In genomic region chr16:29173201-29173600, GRCm38 (mm10) we compare ENCODE assay signal across 20 mouse cellular contexts. TPM values are rescaled to one million over a fixed set of nuclear protein-coding genes. Genes with fewer than 3 reads are reported as not detected.
DNase-seq lines count a peak whose midpoint lies in the region; ATAC-seq and TF ChIP-seq lines count a peak whose summit lies in the region.
"Had no signal": no experiment of that assay in that cellular context is flagged by ENCODE, and none has a peak within 500 bp of the region (broad histone marks: within the 10 kb centered on the region; RNA-seq: fewer than 3 reads in every experiment).

No protein-coding gene starts in this region.

- H3K4me1 ChIP-seq in lung, postnatal 0 days (ENCODE audit: insufficient read depth, low read depth, low read length) = no peaks in the 10 kb centered on the region
- H3K4me1 ChIP-seq: embryonic facial prominence, embryonic 15.5 days; forebrain, embryonic 13.5 days; heart, embryonic 10.5 days had no signal

- no peak overlapping the region for H3K4me2 ChIP-seq in lung, postnatal 0 days (replicated peaks; ENCODE audit: low read depth, low read length)
- H3K4me2 ChIP-seq: embryonic facial prominence, embryonic 15.5 days; forebrain, embryonic 13.5 days; hindbrain, embryonic 12.5 days had no signal

- peak; percentile 33 to 38 for DNase-seq in lung, adult 18-20 months
- no peak for DNase-seq in lung, postnatal 0 days (ENCODE audit: low spot score)
- DNase-seq in urinary bladder, postnatal 14 days (ENCODE audit: low spot score) = peak; percentile 15
- DNase-seq in urinary bladder, adult 18-20 months (ENCODE audit: low spot score in 2 of 2) = no peak
- peak; percentile 4 to 47 for DNase-seq in adrenal gland, postnatal 36 days
- no peak for DNase-seq in layer of hippocampus, adult 9-11 months
- DNase-seq in embryo, embryonic 9.5 days (ENCODE audit: extremely low spot score) = no peak
- DNase-seq: cerebellum, adult 2 months; cerebellum, postnatal 10 days; forebrain, postnatal 0 days; gastrocnemius, postnatal 25 days; heart, adult 11 months; heart, postnatal 10 days; heart, postnatal 4 days; kidney, adult 11 months had no signal

- H3K4me3 ChIP-seq in lung, postnatal 0 days (ENCODE audit: low read depth, low read length) = no peak overlapping the region
- H3K4me3 ChIP-seq: embryonic facial prominence, embryonic 15.5 days; forebrain, embryonic 13.5 days; heart, embryonic 10.5 days; hindbrain, embryonic 12.5 days had no signal

- H3K27ac ChIP-seq in lung, postnatal 0 days (ENCODE audit: low read length) = no peak overlapping the region
- H3K27ac ChIP-seq: embryonic facial prominence, embryonic 15.5 days; forebrain, embryonic 13.5 days; heart, embryonic 10.5 days; hindbrain, embryonic 12.5 days; hindbrain, postnatal 0 days had no signal

- TF ChIP-seq EP300 in lung, postnatal 0 days (IDR thresholded peaks at IDR 0.05) = no peak

- no peaks in the 10 kb centered on the region for H3K27me3 ChIP-seq in lung, postnatal 0 days (replicated peaks; ENCODE audit: insufficient read depth, low read length)
- H3K27me3 ChIP-seq: embryonic facial prominence, embryonic 15.5 days; forebrain, embryonic 13.5 days; hindbrain, embryonic 12.5 days had no signal

- no peak overlapping the region for H3K9ac ChIP-seq in lung, postnatal 0 days (replicated peaks; ENCODE audit: low read depth)
- H3K9ac ChIP-seq: embryonic facial prominence, embryonic 15.5 days; forebrain, embryonic 13.5 days; forebrain, postnatal 0 days; hindbrain, embryonic 12.5 days had no signal

- TF ChIP-seq CTCF in lung, postnatal 0 days (IDR thresholded peaks at IDR 0.05) = no peak

- ATAC-seq in lung, postnatal 0 days = no peak
- ATAC-seq: forebrain, embryonic 13.5 days; forebrain, postnatal 0 days; hindbrain, postnatal 0 days had no signal

- 83% methylated on average over 2 of the region's 2 CpGs for WGBS in lung, postnatal 0 days

- H3K36me3 ChIP-seq in lung, postnatal 0 days (ENCODE audit: insufficient read depth, low read length) = no peaks in the 10 kb centered on the region
- H3K36me3 ChIP-seq: embryonic facial prominence, embryonic 15.5 days; heart, embryonic 10.5 days; hindbrain, embryonic 12.5 days had no signal

- no peaks in the 10 kb centered on the region for H3K9me3 ChIP-seq in lung, postnatal 0 days (ENCODE audit: low read length)
- H3K9me3 ChIP-seq: embryonic facial prominence, embryonic 15.5 days; forebrain, embryonic 13.5 days; heart, embryonic 10.5 days; hindbrain, embryonic 12.5 days had no signal

RNA-seq across cellular contexts. Expression of gene Hrasls, which starts 36.3 kb away (rescaled TPM):
- 0.14 and 0.21 TPM in 2 replicates for polyA plus RNA-seq in lung, postnatal 0 days (2015; fragmentation: Nextera tagmentation; extraction: Ambion mirVana)
- 1 to 10 TPM in 1 of 2 experiments, under 1 TPM in 1; 0.50 to 6.0 TPM for total RNA-seq in adrenal gland, postnatal 36 days (2021)

Comparison
In these comparisons a context has a peak if more than half of its experiments do, and no peak if none do; other contexts are left out.
1. DNase-seq: peak in lung, adult 18-20 months (2 of 2), urinary bladder, postnatal 14 days (single experiment) and adrenal gland, postnatal 36 days (2 of 2); none in lung, postnatal 0 days (single experiment), urinary bladder, adult 18-20 months (0 of 2), layer of hippocampus, adult 9-11 months (single experiment) and embryo, embryonic 9.5 days (single experiment).